Mouse (Mus musculus): ENCODE results near the gene 4931406C07Rik.

GRCm38 (mm10) chr9:15279139-15279648, 27.1 kb downstream of the 4931406C07Rik start:
- TF ChIP-seq FLI1 (IDR thresholded peaks at IDR 0.05; ENCODE audit: low read length) (no peak), GATA1 (IDR thresholded peaks at IDR 0.05; ENCODE audit: borderline replicate concordance, low read length) (no peak)
